8 mouse cellular contexts compared by ENCODE assay signal in genomic region chr9:72133089-72133771, GRCm38 (mm10). TPM values are rescaled to one million over a fixed set of nuclear protein-coding genes. Genes with fewer than 3 reads are reported as not detected.
DNase-seq lines count a peak whose midpoint lies in the region; ATAC-seq lines count a peak whose summit lies in the region.

No protein-coding gene starts in this region.

- peak overlapping the region; percentile 88 for H3K4me2 ChIP-seq in hindbrain, embryonic 12.5 days (replicated peaks)

- H3K9ac ChIP-seq in hindbrain, embryonic 12.5 days, result peak overlapping the region; percentile 87

- no peaks in the 10 kb centered on the region for H3K36me3 ChIP-seq in hindbrain, embryonic 12.5 days

- H3K27me3 ChIP-seq in hindbrain, embryonic 12.5 days, result no peaks in the 10 kb centered on the region

- no peaks in the 10 kb centered on the region for H3K9me3 ChIP-seq in hindbrain, embryonic 12.5 days (replicated peaks)

- H3K4me3 ChIP-seq in hindbrain, embryonic 12.5 days, result peak overlapping the region; percentile 66

- peak; percentile 90 for ATAC-seq in hindbrain, embryonic 12.5 days (ENCODE audit: low FRiP score)

- peak; percentile 92 for DNase-seq in NIH3T3 (ENCODE audit: low read depth)
- DNase-seq in cerebellum, adult 9-11 months, result peak; percentile 89
- peak; percentile 74 to 84 for DNase-seq in frontal cortex, postnatal 10 days (ENCODE audit: low spot score in 2 of 2)
- DNase-seq in left cerebral cortex, adult 11 months (ENCODE audit: low spot score), result peak; percentile 77
- peak; percentile 89 for DNase-seq in lung, postnatal 36 days
- DNase-seq in retina, embryonic 14.5 days (ENCODE audit: low spot score), result peak; percentile 94
- peak; percentile 92 for DNase-seq in thymus, postnatal 4 days

- peak overlapping the region; percentile 95 for H3K27ac ChIP-seq in hindbrain, embryonic 12.5 days

- peaks cover 9% of the 10 kb centered on the region for H3K4me1 ChIP-seq in hindbrain, embryonic 12.5 days

- 1% methylated on average over 56 of the region's 56 CpGs for WGBS in hindbrain, embryonic 12.5 days

RNA-seq across cellular contexts. Expression of gene Tcf12, which starts 21.6 kb away (rescaled TPM):
- polyA plus RNA-seq in hindbrain, embryonic 12.5 days (2016; fragmentation: Nextera tagmentation; extraction: Ambion mirVana), result 192 and 206 TPM in 2 replicates

Comparison
In these comparisons a context has a peak if more than half of its experiments do, and no peak if none do; other contexts are left out.
1. Peak in every context shown above with its lines: DNase-seq, ATAC-seq, H3K4me3 ChIP-seq and H3K27ac ChIP-seq.